Mouse (Mus musculus) telencephalon, adult 2 months (tissue): ENCODE results near the gene Pold4.

ENCODE experiments used
- DNase-seq: peaks from one replicate; pipeline ENCODE4 v3.0.0-alpha.2; 2011; ENCODE audit warnings: low read depth, low spot score

Pold4 gene

DNA sequence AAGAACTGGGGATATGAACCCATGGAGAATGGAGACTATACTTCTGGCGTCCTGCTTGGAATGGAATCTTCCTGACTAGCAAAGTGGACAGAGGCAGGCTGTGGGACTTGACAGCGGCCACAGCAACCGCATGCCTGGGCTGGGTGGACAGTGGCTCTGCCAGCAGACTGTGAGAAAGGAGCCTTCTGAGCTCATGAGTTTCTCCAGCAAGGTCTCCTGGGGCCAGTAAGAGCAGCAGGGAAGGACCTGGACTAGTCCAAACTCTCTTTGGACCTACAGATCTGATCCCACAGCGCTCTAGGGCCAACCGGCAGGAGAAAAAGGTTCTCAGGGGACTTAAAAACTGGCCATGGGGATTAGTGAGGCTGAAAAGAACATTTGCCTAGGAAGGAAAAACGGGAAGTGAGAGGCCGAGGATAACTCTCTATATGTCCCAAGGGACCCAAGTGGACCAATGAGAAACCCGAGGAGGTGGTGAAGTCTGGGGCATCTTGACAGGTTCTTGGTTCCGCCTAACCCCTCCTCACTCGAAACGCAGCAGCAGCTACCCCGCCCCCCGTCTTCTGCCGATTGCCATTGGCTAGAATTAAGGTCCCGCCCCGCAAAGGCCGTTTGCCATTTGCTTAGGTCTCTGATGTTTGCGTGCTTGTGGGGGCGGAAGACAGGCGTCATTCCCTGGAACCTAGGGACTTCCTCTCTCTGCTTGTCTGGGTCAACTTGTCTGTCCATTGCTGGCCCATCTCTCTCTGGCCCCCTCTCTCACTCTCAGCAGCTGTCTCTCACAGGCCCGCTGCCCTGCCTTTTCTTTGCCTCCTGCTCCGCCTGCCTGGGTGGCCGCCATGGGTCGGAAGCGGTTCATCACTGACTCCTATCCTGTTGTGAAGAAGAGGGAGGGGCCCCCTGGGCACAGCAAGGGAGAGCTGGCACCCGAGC, at the start of gene Pold4:
Gene Pold4 (plus strand): TSS at position 647 of the 933 bp plus-strand sequence.
- DNase-seq = peak; percentile 99

DNA sequence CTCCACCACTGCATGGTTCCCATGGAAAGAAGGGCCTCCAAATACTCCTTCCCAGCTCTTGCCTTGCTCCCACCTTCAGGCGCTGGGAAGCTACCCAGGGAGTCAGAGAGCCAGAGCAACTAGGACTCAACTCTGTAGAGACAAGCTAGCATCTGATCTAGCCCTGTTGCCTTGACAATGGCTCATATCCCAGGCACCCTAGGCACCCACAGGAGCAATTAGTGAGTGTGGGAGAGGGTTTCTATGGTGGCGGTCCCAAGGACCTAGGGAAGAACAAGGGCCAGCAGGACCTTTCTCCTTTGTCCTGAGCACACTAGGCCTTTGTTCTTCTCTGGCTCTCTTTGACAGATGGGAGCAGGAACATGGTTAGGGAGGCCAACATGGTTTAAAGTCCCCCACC, 48.0 kb upstream of the Pold4 start:
- DNase-seq = no peak

DNA sequence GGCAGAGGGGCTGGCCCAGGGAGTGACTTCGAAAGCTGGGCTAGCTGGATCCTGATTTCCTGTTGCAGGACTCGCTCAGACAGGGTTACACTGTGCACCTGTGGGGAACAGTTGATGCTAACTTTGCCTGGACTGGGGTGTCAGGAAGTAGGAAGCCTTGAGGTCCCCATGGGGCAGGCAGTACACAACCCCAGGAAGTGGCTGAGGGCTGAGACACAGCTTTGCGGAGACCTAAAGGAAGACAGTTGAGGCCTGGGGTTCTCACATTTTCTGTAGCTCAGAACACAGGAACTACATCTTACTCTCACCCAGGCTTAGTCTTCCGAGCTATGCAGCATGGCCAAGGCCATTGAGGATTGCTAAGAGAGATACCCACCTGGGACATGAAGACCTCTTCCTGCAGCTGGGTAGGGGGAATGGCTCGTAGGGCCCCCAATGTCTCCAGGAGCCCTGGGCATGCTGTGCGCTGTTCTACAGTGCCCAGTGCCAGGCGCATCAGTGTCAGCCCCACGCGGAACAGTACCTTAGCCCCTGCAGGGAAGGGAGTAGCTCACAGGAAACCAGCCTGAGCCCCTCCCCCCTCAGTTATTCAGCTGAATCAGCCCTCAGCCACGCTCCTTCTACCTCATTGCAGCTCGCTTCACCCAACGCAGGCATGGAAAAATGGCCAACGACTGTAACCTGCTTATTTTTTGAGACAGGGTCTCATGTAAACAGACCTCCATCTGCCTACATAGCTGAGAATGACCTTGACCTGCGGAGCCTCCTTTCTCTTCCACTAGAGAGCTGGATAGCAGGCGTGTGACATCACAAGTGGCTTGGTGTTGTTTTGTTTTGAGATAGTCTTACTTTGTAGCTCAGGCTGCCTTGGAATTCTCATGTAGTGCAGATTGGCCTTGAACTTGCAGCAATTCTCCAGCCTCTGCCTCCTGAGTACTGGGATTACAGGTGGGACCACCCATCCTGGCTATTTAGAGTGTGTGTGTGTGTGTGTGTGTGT, 46.4 kb upstream of the Pold4 start:
- no peak for DNase-seq

DNA sequence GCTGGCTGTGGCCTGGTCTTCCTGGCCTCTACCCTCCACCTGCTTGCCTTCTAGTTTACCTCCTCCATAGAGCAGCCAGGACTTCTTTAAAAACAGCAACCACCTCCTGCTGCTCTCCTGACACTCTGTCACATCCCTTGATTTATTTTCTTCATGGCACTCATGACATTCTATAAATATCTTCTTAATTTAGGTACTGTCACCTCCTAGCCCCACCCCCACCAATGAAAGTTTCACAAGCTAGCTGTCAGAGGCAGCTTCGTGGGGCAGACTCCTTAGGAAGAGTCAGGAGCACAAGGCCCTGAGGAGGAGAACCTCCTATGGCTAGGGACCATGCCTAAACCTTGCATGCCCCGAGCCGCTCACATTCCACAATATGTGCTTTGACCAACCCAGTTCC, 44.4 kb upstream of the Pold4 start:
- no peak for DNase-seq

- DNase-seq = no peak
These were observed 42.6 kb upstream of the Pold4 start for GRCm38 (mm10) chr19:4189051-4189620.

GRCm38 (mm10) chr19:4190831-4191334, 40.8 kb upstream of the Pold4 start, which contains the start of gene Tbc1d10c:
TSS of gene Tbc1d10c (minus strand) at chr19:4191284.
- no peak for DNase-seq

DNA sequence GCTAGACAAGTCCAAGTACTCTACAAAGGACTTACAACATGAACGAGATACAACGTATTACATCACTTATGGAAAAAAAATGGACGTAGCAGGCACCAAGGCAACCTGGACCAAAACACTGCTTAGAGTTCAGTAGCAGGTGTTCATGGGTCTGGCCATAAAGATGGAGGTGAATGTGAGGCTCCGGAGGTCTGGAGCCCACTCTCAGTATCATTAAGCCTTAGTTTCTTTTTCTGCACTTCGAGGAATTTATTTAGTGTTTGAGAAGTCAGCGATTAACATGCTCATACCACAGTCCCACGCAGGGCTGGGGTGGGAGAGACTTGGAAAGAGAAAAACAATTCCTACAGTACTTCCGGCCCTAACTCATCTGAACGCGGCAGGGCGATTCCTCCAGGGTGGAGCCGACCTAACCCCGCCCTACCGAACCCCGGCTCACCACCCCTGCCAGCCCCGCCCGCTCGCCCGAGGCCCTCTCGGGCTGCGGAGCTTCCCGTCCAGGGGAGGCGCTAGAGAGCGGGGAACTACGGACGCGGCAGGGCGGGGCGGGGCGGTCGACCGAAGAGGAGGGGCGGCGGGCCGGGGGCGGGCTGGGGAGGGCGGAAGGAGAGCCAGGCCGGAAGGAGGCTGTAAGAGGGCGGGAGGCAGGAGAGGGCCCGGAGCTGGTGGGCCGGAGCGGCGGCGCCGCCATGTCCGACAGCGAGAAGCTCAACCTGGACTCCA, 40.0 kb upstream of the Pold4 start, which contains the start of gene Ppp1ca:
Gene Ppp1ca (plus strand): TSS at position 538 of the 723 bp plus-strand sequence.
- peak; percentile 80 for DNase-seq

GRCm38 (mm10) chr19:4192251-4192985, 39.3 kb upstream of the Pold4 start:
- DNase-seq = no peak

GRCm38 (mm10) chr19:4193129-4193528, 38.6 kb upstream of the Pold4 start:
- no peak for DNase-seq

- DNase-seq = no peak
These were observed 37.5 kb upstream of the Pold4 start for GRCm38 (mm10) chr19:4194021-4194724.

DNA sequence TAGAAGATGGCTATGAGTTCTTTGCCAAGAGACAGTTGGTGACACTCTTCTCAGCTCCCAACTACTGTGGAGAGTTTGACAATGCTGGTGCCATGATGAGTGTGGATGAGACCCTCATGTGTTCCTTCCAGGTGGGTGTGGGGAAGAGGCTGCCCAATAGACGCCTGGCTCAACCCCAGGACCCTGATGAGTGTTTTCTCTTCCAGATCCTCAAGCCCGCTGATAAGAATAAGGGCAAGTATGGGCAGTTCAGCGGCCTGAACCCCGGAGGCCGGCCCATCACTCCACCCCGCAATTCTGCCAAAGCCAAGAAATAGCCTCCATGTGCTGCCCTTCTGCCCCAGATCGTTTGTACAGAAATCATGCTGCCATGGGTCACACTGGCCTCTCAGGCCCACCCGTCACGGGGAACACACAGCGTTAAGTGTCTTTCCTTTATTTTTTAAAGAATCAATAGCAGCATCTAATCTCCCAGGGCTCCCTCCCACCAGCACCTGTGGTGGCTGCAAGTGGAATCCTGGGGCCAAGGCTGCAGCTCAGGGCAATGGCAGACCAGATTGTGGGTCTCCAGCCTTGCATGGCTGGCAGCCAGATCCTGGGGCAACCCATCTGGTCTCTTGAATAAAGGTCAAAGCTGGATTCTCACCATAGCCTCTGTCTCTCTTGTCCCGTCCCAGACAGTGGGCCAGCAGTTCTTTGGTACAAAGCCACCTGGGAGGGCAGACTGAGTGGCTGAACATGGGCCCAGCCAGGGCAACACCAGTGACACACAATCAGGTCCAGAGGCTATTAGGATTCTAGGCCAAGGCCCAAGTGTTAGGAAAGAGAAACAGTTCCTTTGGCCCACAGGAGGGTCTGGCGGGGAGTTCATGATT, 36.7 kb upstream of the Pold4 start:
- DNase-seq = no peak

GRCm38 (mm10) chr19:4196048-4196447, 35.7 kb upstream of the Pold4 start:
- DNase-seq = no peak

DNA sequence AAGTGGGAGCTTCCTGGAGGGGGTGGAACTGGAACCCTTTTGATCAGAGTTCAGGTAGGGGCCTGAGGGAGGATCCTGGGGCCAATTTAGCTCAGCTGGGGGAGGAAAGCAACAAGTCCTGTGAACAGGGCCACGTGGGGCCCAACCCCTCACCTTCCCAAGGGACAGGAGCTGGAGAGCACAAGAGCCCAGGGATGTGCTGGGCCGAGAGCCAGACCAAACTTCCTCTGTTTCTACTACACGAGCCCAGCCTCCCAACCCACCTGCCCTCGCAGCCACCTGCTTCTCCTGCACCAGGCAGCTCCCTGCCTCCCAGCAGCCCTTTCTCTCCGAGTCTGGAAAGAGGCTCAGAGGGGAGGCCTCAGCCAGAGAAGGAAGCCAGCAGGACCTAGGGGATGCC, 35.2 kb upstream of the Pold4 start:
- no peak for DNase-seq

DNA sequence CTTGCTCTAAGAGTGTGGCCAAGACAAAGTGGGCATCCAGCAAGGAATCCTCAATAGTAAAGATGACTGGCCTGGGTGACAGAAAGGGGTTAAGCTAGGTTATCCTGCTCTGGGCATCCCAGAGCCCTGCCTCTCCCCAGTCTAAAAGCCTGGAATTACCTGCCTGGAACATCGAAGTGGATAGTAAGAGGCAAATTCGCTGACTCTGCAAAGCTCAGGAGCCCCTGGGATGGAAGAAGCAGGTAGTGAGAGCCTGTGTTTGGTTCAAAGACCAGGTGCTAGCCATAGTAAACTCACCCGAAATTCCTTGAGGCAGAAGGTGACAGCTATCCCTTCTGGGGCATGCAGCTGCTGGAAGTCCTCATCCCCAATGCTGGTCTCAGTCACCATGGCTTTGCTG, 34.5 kb upstream of the Pold4 start:
- DNase-seq = no peak

DNA sequence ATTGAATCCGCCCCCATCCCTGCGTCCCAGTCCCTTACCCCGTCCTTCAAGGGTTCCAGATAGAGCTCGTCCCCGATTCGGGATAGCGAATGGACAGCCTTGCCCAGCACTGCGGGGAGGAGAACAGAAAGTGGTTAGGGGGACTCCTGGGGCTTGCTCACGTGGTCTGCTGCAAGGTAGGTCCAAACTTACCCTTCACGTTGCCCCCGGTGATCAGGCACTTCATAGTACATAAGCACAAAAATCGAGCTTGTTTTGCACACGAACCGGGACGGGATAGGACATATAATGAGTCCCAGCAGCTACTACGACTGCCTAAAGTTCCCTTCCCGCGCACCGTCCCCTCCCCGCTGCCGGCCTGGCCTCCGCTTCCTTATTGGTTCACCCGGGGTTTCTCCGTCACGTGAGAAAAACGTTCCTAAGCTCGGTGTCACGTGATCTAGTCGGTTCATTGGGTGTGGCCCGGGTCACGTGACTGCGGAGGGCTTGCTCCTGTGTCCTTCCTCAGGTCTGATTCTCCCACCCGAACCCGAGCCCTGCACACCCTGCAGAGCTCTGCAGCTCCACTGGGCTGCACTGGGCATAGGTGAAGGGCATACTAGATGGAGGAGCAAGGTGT, 30.3 kb upstream of the Pold4 start, which contains the start of gene Rad9a:
Gene Rad9a (minus strand): TSS at position 372 of the 619 bp plus-strand sequence.
- peak; percentile 95 for DNase-seq

- DNase-seq = no peak
These were observed 29.6 kb upstream of the Pold4 start for GRCm38 (mm10) chr19:4202149-4202548.

GRCm38 (mm10) chr19:4203148-4203547, 28.6 kb upstream of the Pold4 start:
- DNase-seq = no peak
